In genomic region chr8:95714837-95715413, GRCm38 (mm10) we compare ENCODE assay signal across 8 mouse cellular contexts. TPM values are rescaled to one million over a fixed set of nuclear protein-coding genes. Genes with fewer than 3 reads are reported as not detected.
A peak's percentile ranks its signal among the peaks of the same experiment; 100 is the strongest.
DNase-seq lines count a peak whose midpoint lies in the region; ATAC-seq lines count a peak whose summit lies in the region.

No protein-coding gene starts in this region.

- peaks cover 43% of the 10 kb centered on the region for H3K36me3 ChIP-seq in heart, embryonic 15.5 days
- peaks cover 49% of the 10 kb centered on the region for H3K36me3 ChIP-seq in hindbrain, embryonic 15.5 days
- H3K36me3 ChIP-seq in midbrain, embryonic 10.5 days: peaks cover 33% of the 10 kb centered on the region

- no peak for ATAC-seq in heart, embryonic 15.5 days (replicated peaks; ENCODE audit: insufficient number of reproducible peaks, insufficient read depth, low FRiP score, low read depth)
- no peak for ATAC-seq in hindbrain, embryonic 15.5 days (ENCODE audit: low FRiP score, low read depth)

- H3K4me1 ChIP-seq in heart, embryonic 15.5 days (replicated peaks): peaks cover 24% of the 10 kb centered on the region
- H3K4me1 ChIP-seq in brown adipose tissue, adult 24 weeks (ENCODE audit: control insufficient read depth, insufficient read depth, insufficient read length, low read length): peaks cover 6% of the 10 kb centered on the region
- peaks cover 19% of the 10 kb centered on the region for H3K4me1 ChIP-seq in hindbrain, embryonic 15.5 days (replicated peaks)
- H3K4me1 ChIP-seq in midbrain, embryonic 10.5 days: peaks cover 23% of the 10 kb centered on the region

- peak overlapping the region; percentile 90 for H3K4me2 ChIP-seq in heart, embryonic 15.5 days
- peak overlapping the region; percentile 86 for H3K4me2 ChIP-seq in hindbrain, embryonic 15.5 days

- H3K9ac ChIP-seq in heart, embryonic 15.5 days: no peak overlapping the region
- H3K9ac ChIP-seq in hindbrain, embryonic 15.5 days: peak overlapping the region; percentile 64; the same call in 1 of the 2 replicates

- 73% methylated on average over 6 of the region's 6 CpGs for WGBS in heart, embryonic 15.5 days
- WGBS in hindbrain, embryonic 15.5 days: 89% methylated on average over 6 of the region's 6 CpGs
- 89% methylated on average over 6 of the region's 6 CpGs for whole genome bisulfite sequencing in midbrain, embryonic 10.5 days

- peak overlapping the region; percentile 64; the same call in 1 of the 2 replicates for H3K27ac ChIP-seq in heart, embryonic 15.5 days
- H3K27ac ChIP-seq in brown adipose tissue, adult 24 weeks (replicated peaks; ENCODE audit: low read depth, low read length): no peak overlapping the region
- H3K27ac ChIP-seq in hindbrain, embryonic 15.5 days (replicated peaks): peak overlapping the region; percentile 68; the same call in 1 of the 2 replicates
- peak overlapping the region; percentile 91 for H3K27ac ChIP-seq in midbrain, embryonic 10.5 days (replicated peaks)

- no peak for DNase-seq in heart, postnatal 14 days
- no peak for DNase-seq in midbrain, embryonic 10.5 days (ENCODE audit: low spot score)
- DNase-seq in layer of hippocampus, postnatal 25 days (ENCODE audit: extremely low spot score in 1 of 2, low spot score in 1 of 2): no peak
- DNase-seq in frontal cortex, adult 2 months (ENCODE audit: extremely low spot score in 1 of 2, low spot score in 1 of 2): no peak
- DNase-seq in adrenal gland, postnatal 36 days: no peak

- H3K9me3 ChIP-seq in heart, embryonic 15.5 days (replicated peaks): no peaks in the 10 kb centered on the region
- H3K9me3 ChIP-seq in hindbrain, embryonic 15.5 days: no peaks in the 10 kb centered on the region
- H3K9me3 ChIP-seq in midbrain, embryonic 10.5 days (replicated peaks): no peaks in the 10 kb centered on the region

- intact Hi-C loops in heart, postnatal 14 days (cut with DNase I): loop anchor here (5.0 to 10.0 kb wide), 2 partner anchors 117 to 200 kb away; no protein-coding TSS in a partner anchor

- H3K4me3 ChIP-seq in heart, embryonic 15.5 days: peak overlapping the region; percentile 64
- peak overlapping the region; percentile 78 for H3K4me3 ChIP-seq in brown adipose tissue, adult 24 weeks (ENCODE audit: insufficient read depth, low read depth, low read length)
- H3K4me3 ChIP-seq in hindbrain, embryonic 15.5 days: peak overlapping the region; percentile 56
- peak overlapping the region; percentile 92 for H3K4me3 ChIP-seq in midbrain, embryonic 10.5 days

- no peaks in the 10 kb centered on the region for H3K27me3 ChIP-seq in heart, embryonic 15.5 days
- no peaks in the 10 kb centered on the region for H3K27me3 ChIP-seq in hindbrain, embryonic 15.5 days
- no peaks in the 10 kb centered on the region for H3K27me3 ChIP-seq in midbrain, embryonic 10.5 days (ENCODE audit: low read depth, poor library complexity, severe bottlenecking)

RNA-seq across cellular contexts. Expression of gene Setd6, which starts 0.8 kb away (rescaled TPM):
- polyA plus RNA-seq in heart, embryonic 15.5 days (2015; fragmentation: Nextera tagmentation; extraction: Ambion mirVana): 12.2 and 17.3 TPM in 2 replicates
- 10 to 100 TPM in 1 of 2 experiments, 1 to 10 TPM in 1; 8.5 to 11.6 TPM for total RNA-seq in heart, postnatal 14 days (2021)
- polyA plus RNA-seq in brown adipose tissue, adult 24 weeks (2012; ENCODE audit: insufficient read depth, insufficient read length, missing spikeins): 7.8 and 11.6 TPM in 2 replicates
- 33.1 and 34.7 TPM in 2 replicates for polyA plus RNA-seq in hindbrain, embryonic 15.5 days (2015; fragmentation: Nextera tagmentation; extraction: Ambion mirVana)
- polyA plus RNA-seq in midbrain, embryonic 10.5 days (2016; fragmentation: Nextera tagmentation; extraction: Ambion mirVana): 25.0 and 28.7 TPM in 2 replicates
- total RNA-seq in layer of hippocampus, postnatal 25 days (2021): 10 to 100 TPM; 19.9 to 22.0 TPM
- 27.7 and 35.3 TPM in 2 replicates for polyA plus RNA-seq in frontal cortex, adult 2 months (2012; rRNA removed)
- total RNA-seq in adrenal gland, postnatal 36 days (2021): 10 to 100 TPM; 30.1 to 35.5 TPM

RNA-seq across cellular contexts. Expression of gene Ndrg4, which starts 38.1 kb away (rescaled TPM):
- 295 and 301 TPM in 2 replicates for polyA plus RNA-seq in heart, embryonic 15.5 days (2015; fragmentation: Nextera tagmentation; extraction: Ambion mirVana)
- total RNA-seq in heart, postnatal 14 days (2021): 100 to 1,000 TPM; 314 to 320 TPM
- polyA plus RNA-seq in brown adipose tissue, adult 24 weeks (2012; ENCODE audit: insufficient read depth, insufficient read length, missing spikeins): 0.46 and 1.5 TPM in 2 replicates
- 445 and 454 TPM in 2 replicates for polyA plus RNA-seq in hindbrain, embryonic 15.5 days (2015; fragmentation: Nextera tagmentation; extraction: Ambion mirVana)
- polyA plus RNA-seq in midbrain, embryonic 10.5 days (2016; fragmentation: Nextera tagmentation; extraction: Ambion mirVana): 27.4 and 43.9 TPM in 2 replicates
- total RNA-seq in layer of hippocampus, postnatal 25 days (2021): 1,000 to 10,000 TPM; 1,420 to 1,424 TPM
- 2,429 and 2,489 TPM in 2 replicates for polyA plus RNA-seq in frontal cortex, adult 2 months (2012; rRNA removed)
- total RNA-seq in adrenal gland, postnatal 36 days (2021): 10 to 100 TPM; 16.1 to 21.6 TPM

Comparison
In these comparisons a context has a peak if more than half of its experiments do, and no peak if none do; other contexts are left out.
1. RNA of gene Ndrg4, which starts 38.1 kb away (polyA plus RNA-seq): 2,429 to 2,489 TPM in frontal cortex, adult 2 months, 445 to 454 TPM in hindbrain, embryonic 15.5 days, 295 to 301 TPM in heart, embryonic 15.5 days and 27.4 to 43.9 TPM in midbrain, embryonic 10.5 days; 0.46 to 1.5 TPM in brown adipose tissue, adult 24 weeks; every median in the first group is over 10 times any median in the second.
2. Peak in every context shown above with its lines, with median percentiles within 50 percentile points of each other: H3K4me3 ChIP-seq.